Mouse (Mus musculus): ENCODE results near the gene Irak1bp1.

The Irak1bp1 gene

DNA sequence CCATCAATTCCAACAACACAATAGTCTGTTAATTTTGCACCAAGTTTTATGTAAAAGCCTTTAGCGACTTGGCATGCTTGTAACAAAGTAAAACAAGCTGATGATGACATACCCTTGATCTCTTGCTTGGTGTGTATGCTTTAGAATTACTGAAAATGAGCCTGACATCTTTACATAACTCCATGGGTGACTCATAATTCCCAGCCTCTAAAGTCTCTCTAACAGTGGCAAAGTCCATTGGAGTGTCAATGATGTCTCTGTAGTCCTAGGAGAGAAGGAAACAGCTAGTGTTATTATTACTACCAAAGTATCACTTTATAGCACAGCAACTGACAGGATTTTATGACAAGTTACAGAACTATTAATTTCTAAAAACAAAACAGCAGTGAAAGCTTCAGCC, 47.7 kb downstream of the Irak1bp1 start:
- no peak for DNase-seq (ENCODE audit: low read depth)

DNA sequence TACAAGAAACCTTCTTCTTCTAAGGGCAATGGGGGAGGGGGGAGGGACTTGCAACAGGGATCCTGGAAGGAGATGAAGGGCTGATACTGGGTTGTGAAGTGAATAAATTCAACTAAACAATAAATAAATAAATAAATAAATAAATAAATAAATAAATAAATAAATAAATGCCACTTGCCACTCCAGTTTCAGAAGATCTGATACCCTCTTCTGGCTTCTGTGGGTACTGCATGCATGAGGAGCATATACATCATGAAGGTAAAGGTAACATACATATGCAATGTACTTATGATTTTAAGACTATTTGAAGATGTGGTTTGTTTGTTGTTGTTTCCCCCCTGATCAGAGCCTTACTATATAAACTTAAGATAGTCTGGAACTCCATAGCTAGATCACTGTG, 54.8 kb downstream of the Irak1bp1 start:
- peak; percentile 16 for DNase-seq (ENCODE audit: low read depth)

DNA sequence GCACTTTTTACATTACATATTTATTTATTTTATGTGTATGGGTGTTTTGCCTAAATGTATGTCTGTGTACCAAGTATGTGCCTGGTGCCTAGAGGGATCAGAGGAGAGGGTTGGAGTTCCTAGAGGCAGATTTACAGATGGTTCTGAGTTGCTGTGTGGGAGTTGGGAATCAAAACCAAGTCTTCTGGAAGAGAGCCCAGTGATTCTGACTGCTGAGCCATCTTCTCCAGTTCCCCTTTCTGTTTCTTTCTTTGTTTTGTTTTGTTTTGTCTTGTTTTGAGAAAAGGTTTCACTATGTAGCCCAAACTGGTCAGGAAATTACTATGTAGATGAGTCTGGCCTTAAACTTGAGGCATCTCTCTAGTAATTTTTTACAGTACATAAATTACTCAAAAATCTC, 59.3 kb downstream of the Irak1bp1 start:
- no peak for DNase-seq (ENCODE audit: low read depth)
